Mouse (Mus musculus) testis, adult 2 months (tissue): ENCODE results near the gene Ppp2r5e.

Experiments used
- CTCF ChIP-seq: fragments of 200-500 bp; IDR thresholded peaks from 2 replicates; pipeline ENCODE4 v1.5.1; 2012; ENCODE audit warnings: low read depth, mild to moderate bottlenecking, inconsistent platforms, low read length, moderate library complexity; ENCODE audit not compliant: control insufficient read depth, insufficient read depth, insufficient replicate concordance
- POLR2A ChIP-seq: fragments of 200-500 bp; IDR thresholded peaks from 2 replicates; pipeline ENCODE4 v1.6.1; 2012; ENCODE audit warnings: low read depth, mild to moderate bottlenecking, inconsistent platforms, low read length, moderate library complexity; ENCODE audit not compliant: control insufficient read depth

- TF ChIP-seq CTCF (no peak), POLR2A (no peak)
Measured at GRCm38 (mm10) chr12:75612711-75613110, 16.7 kb upstream of the Ppp2r5e start.
